Mouse (Mus musculus): ENCODE data around the gene Unc5c.

The Unc5c gene

GRCm38 (mm10) chr3:141509772-141510171, 44.8 kb downstream of the Unc5c start:
- DNase-seq (ENCODE audit: low spot score in 2 of 2), result no peak

GRCm38 (mm10) chr3:141511253-141512038, 46.4 kb downstream of the Unc5c start:
- no peak for DNase-seq (ENCODE audit: low spot score in 2 of 2)

- DNase-seq (ENCODE audit: low spot score in 2 of 2), result no peak
Measured at GRCm38 (mm10) chr3:141528751-141529150, 63.7 kb downstream of the Unc5c start.

GRCm38 (mm10) chr3:141529599-141529998, 64.6 kb downstream of the Unc5c start:
- DNase-seq (ENCODE audit: low spot score in 2 of 2), result no peak

DNA sequence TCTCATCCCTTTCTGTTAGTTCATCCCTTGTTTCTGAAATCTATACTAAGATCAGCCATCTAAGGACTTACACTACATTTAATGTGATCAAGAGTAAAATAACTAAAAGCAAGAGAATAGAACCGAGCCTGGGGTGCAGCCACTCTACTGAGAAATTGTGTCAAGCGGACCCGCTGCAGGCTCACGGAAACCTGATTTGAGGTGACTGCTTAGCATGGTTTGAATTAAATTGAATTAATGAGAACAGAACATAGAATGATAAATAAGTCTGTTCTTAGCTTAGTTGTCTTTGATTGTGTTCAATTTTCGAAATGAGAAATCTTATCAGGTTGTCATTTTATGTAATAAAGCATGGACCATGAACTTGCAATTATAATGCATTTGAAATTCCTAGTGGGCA, 68.8 kb downstream of the Unc5c start:
- DNase-seq (ENCODE audit: low spot score in 2 of 2), result no peak

- no peak for DNase-seq (ENCODE audit: low spot score in 2 of 2)
Measured at GRCm38 (mm10) chr3:141536857-141537256, 71.8 kb downstream of the Unc5c start.

- no peak for DNase-seq (ENCODE audit: low spot score in 2 of 2)
Measured at GRCm38 (mm10) chr3:141538120-141538519, 73.1 kb downstream of the Unc5c start.

DNA sequence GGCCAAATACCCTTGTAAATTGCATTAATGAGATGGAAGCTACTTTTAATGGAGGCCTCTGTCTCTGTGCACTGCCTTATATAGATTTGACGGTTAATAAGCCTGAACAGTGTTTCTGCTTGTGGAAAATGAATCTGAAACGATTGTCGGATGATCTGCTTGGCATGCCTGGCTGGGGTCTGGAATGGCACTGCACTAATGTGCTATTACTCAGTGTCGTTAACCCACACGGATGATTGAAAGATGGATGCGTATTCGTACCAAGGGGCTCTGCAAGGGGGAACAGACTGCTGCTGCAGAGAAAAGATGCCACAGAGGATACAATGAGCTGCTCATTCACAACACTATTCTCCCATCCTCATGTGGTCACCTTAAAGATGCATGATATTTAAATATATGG, 75.7 kb downstream of the Unc5c start:
- DNase-seq (ENCODE audit: low spot score in 2 of 2), result no peak

GRCm38 (mm10) chr3:141547341-141547814, 82.4 kb downstream of the Unc5c start:
- DNase-seq (ENCODE audit: low spot score in 2 of 2), result no peak

GRCm38 (mm10) chr3:141549661-141550060, 84.6 kb downstream of the Unc5c start:
- DNase-seq (ENCODE audit: low spot score in 2 of 2), result no peak

- no peak for DNase-seq (ENCODE audit: low spot score in 2 of 2)
Measured at GRCm38 (mm10) chr3:141552960-141553359, 87.9 kb downstream of the Unc5c start.

DNA sequence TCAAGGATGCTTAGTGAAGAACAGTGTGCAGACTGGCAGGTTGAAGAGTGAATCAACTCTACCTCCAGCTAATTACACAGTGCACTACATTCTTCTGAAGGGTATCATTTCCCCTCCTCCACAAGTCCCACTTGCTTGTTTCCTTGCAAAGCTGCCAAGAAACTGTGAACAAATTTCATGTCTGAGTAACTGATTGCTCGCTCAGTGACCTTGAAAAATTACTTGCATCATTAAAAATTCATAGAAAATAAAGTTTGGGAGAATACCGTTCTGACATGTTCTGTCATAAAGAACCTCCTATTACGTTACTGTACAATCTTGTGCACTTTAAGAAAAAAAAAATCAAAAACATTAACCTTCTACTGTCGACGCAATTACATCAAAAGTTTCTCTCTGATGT, 92.1 kb downstream of the Unc5c start:
- DNase-seq (ENCODE audit: low spot score in 2 of 2), result no peak

DNA sequence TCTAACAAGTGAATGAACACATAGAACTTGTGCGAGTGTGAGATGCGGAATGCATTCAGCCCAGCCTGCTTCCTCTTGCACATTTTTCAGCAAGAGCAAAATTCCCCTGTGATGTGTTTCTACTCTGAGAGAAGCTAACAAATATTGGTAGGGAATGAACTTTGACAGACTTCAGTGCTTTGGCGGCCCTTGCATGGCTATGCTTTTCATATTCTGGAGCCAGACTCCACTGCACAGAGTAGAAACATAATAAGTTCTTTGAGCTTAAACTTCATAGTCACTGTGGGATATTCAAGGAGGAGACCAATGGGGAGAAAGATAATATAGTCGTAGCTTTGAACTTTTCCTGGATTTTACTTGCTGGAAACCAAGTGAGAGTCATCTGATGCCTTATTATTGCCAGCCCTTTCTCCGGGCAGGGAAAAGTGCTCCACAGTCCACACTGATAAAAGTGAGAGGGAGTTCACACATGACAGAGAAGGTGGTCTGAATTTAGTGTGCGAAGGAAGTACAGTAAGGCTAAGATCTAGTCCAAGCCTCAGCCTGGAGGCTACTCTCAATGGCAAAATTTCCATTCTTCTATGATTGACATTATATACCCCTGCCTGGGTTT, 110.2 kb downstream of the Unc5c start:
- DNase-seq (ENCODE audit: low spot score in 2 of 2), result no peak

- no peak for DNase-seq (ENCODE audit: low spot score in 2 of 2)
Measured at GRCm38 (mm10) chr3:141577382-141577781, 112.4 kb downstream of the Unc5c start.

DNA sequence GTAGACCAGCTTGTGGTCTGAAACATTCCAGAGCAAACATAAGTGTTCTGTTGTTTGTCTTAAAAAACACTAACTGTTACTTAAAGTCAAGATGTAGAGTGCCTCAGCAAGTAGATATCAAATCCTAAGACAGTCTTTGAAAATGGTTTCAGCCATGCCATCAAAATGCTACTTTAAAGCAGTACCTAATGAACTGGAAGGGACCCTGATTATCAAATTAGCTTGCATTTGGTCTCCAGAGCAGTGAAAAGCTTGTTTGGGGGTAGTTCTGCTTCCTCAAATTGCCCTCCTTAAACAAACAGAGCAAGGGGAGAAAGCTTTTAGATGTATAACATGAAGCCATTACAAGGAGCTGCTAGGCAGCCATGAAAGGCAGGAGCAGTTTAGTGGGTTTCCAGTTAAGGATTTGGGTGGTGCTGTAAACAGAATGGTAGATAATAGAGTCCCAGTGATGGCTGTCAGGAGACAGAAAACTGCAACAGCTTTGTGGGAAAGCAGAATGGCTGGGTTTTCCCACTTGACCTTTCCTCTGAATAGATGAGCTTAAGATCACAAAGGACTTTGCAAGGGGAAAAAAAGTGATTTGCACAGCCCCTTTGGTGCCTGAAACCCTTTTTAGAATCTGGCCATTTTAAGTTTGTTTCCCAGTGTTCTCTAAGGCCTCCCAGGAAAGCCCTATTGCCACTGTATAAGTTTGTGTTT, 116.3 kb downstream of the Unc5c start:
- DNase-seq (ENCODE audit: low spot score in 2 of 2), result no peak

- DNase-seq (ENCODE audit: low spot score in 2 of 2), result no peak
Measured at GRCm38 (mm10) chr3:141581892-141582214, 116.8 kb downstream of the Unc5c start.

DNA sequence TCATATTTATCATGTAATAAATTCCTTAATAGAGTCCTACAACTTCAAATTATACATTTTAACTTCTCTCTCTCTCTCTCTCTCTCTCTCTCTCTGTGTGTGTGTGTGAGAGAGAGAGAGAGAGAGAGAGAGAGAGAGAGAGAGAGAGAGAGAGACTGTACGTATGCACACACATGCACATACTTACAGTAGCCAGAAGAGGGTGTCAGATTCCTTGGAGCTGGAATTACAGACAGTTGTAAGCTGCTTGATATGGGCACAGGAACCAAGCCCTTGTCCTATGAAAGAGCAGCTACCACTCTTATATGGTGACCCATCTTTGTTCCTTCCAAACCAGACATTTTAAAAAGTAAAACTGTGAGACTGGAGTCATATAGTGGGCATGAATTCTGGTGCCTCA, 118.2 kb downstream of the Unc5c start:
- DNase-seq (ENCODE audit: low spot score in 2 of 2), result no peak

DNA sequence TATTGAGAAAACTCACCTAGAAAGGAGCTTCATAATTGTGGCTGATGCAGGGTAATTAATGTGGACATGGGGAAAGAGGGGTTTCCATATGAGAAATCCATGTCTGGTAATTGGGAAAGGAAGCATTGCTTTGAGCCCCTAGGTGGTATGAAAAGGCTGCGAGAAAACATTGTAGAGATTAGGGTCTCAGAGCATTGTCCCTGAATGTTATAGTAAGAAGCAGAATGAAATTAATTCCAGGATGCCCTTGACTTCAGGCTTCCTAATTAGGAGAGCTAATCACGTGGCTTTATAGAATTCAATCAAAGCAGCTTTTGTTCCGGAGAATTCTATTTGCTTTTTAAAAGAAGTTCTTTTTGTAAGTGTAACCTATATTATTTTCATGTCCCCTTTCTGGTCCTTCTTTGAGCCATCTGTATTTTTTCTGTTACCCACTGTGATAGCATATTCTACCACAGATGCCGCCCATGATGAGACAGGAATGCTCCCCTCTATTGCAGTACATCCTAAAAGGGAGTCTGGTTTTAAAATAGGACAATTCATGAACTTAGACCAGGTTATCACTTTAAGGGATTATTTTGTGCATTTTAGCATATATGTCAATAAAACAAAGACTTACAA, 124.5 kb downstream of the Unc5c start:
- no peak for DNase-seq (ENCODE audit: low spot score in 2 of 2)

- no peak for DNase-seq (ENCODE audit: low spot score in 2 of 2)
Measured at GRCm38 (mm10) chr3:141593249-141593648, 128.2 kb downstream of the Unc5c start.

DNA sequence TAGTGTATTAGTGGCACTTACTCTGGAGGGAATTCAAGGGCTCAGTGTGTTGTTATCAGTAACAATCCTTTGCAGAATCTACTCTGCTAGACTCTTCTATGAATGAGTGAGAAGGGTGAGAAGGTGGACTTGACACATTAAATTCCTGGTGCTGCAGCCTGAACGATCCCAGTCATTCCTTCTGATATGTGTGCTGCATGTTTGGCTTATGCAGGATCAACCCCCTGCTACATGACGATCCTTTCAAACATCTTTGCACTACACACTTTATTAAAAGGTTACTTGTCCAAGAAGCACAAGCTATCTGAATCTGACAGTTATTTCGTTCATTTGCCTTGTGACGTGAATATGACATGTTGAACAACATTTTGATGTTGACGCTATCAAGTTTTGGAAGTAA, 129.1 kb downstream of the Unc5c start:
- DNase-seq (ENCODE audit: low spot score in 2 of 2), result no peak

GRCm38 (mm10) chr3:141595073-141595472, 130.1 kb downstream of the Unc5c start:
- no peak for DNase-seq (ENCODE audit: low spot score in 2 of 2)

DNA sequence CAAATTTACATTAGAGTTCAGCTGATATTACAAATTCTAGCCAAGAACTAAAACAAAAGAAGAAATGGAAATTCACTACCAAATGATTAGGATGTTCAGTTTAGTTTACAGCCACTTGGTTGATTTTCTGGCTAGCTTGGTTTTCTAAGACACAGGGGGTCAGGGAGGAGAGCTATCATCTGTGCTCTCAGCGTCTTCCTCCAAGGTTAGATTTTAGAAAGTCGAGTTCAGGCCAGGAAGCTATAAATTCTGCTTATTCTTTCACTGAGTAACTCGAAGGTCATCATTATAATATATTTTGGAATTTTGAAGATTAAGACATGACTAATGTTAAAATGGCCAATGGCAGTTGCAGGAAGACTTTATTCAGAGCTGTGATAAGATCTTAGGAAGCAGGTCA, 131.4 kb downstream of the Unc5c start:
- DNase-seq (ENCODE audit: low spot score in 2 of 2), result no peak
